Mouse (Mus musculus): ENCODE measurements around the gene Sgpp1. TPM values are rescaled to one million over a fixed set of nuclear protein-coding genes. Genes with fewer than 3 reads are reported as not detected.
"Not testable (repeated sequence)": the region's sequence is repeated elsewhere in the genome, so short reads cannot be mapped to it uniquely, and the experiment has no call there.

Gene Sgpp1
- polyA plus RNA-seq, 1 experiment from 2014 or later, result 11.5 TPM

GRCm38 (mm10) chr12:75710596-75711376 lies 24.7 kb downstream of the Sgpp1 start:
- Histone ChIP-seq H3K27ac (ENCODE audit: low read length) (no peak overlapping the region), H3K9ac (ENCODE audit: low read depth, low read length) (no peak overlapping the region), H3K27me3 (ENCODE audit: control insufficient read depth, insufficient read depth, low read depth, low read length) (no peaks in the 10 kb centered on the region), H3K9me3 (replicated peaks; ENCODE audit: control insufficient read depth, low read length) (no peaks in the 10 kb centered on the region), H3K4me3 (ENCODE audit: low read depth, low read length) (no peak overlapping the region), H3K4me2 (ENCODE audit: low read depth, low read length) (no peak overlapping the region), H3K36me3 (ENCODE audit: control insufficient read depth, insufficient read depth) (peaks cover 3% of the 10 kb centered on the region; the same call in 1 of the 2 replicates), H3K4me1 (ENCODE audit: control insufficient read depth, low read depth, low read length) (peaks cover 3% of the 10 kb centered on the region; the same call in 1 of the 2 replicates)
- no peak for ATAC-seq (ENCODE audit: low read depth)
- WGBS (ENCODE audit: insufficient replicate concordance), result 78% methylated on average over 9 of the region's 9 CpGs

GRCm38 (mm10) chr12:75709506-75709905 lies 26.0 kb downstream of the Sgpp1 start:
- no peak for ATAC-seq (ENCODE audit: low read depth)
- H3K27me3 ChIP-seq (ENCODE audit: control insufficient read depth, insufficient read depth, low read depth, low read length), result no peaks in the 10 kb centered on the region
- no peak overlapping the region for H3K9ac ChIP-seq (ENCODE audit: low read depth, low read length)
- H3K9me3 ChIP-seq (replicated peaks; ENCODE audit: control insufficient read depth, low read length), result no peaks in the 10 kb centered on the region
- no peak overlapping the region for H3K27ac ChIP-seq (ENCODE audit: low read length)
- 56% methylated on average over 2 of the region's 2 CpGs for WGBS (ENCODE audit: insufficient replicate concordance)
- H3K36me3 ChIP-seq (ENCODE audit: control insufficient read depth, insufficient read depth), result no peaks in the 10 kb centered on the region
- peaks cover 3% of the 10 kb centered on the region; the same call in 1 of the 2 replicates for H3K4me1 ChIP-seq (ENCODE audit: control insufficient read depth, low read depth, low read length)
- H3K4me3 ChIP-seq (ENCODE audit: low read depth, low read length), result no peak overlapping the region
- H3K4me2 ChIP-seq (ENCODE audit: low read depth, low read length), result no peak overlapping the region

GRCm38 (mm10) chr12:75706670-75707069 lies 28.9 kb downstream of the Sgpp1 start:
- WGBS (ENCODE audit: insufficient replicate concordance), result 64% methylated on average over 7 of the region's 7 CpGs
- H3K36me3 ChIP-seq (ENCODE audit: control insufficient read depth, insufficient read depth), result no peaks in the 10 kb centered on the region
- no peak overlapping the region for H3K27ac ChIP-seq (ENCODE audit: low read length)
- no peaks in the 10 kb centered on the region for H3K27me3 ChIP-seq (ENCODE audit: control insufficient read depth, insufficient read depth, low read depth, low read length)
- H3K9me3 ChIP-seq (replicated peaks; ENCODE audit: control insufficient read depth, low read length), result no peaks in the 10 kb centered on the region
- H3K4me1 ChIP-seq (ENCODE audit: control insufficient read depth, low read depth, low read length), result peaks cover 3% of the 10 kb centered on the region; the same call in 1 of the 2 replicates
- no peak overlapping the region for H3K4me3 ChIP-seq (ENCODE audit: low read depth, low read length)
- H3K9ac ChIP-seq (ENCODE audit: low read depth, low read length), result no peak overlapping the region
- peak; percentile 76; the same call in 1 of the 2 replicates for ATAC-seq (ENCODE audit: low read depth)
- H3K4me2 ChIP-seq (ENCODE audit: low read depth, low read length), result no peak overlapping the region

GRCm38 (mm10) chr12:75702739-75703122 lies 32.8 kb downstream of the Sgpp1 start:
- Histone ChIP-seq H3K4me3 (ENCODE audit: low read depth, low read length) (no peak overlapping the region), H3K4me1 (ENCODE audit: control insufficient read depth, low read depth, low read length) (peaks cover 2% of the 10 kb centered on the region; the same call in 1 of the 2 replicates), H3K27ac (ENCODE audit: low read length) (no peak overlapping the region), H3K9me3 (replicated peaks; ENCODE audit: control insufficient read depth, low read length) (peaks cover 5% of the 10 kb centered on the region; the same call in 1 of the 2 replicates), H3K4me2 (ENCODE audit: low read depth, low read length) (no peak overlapping the region), H3K36me3 (ENCODE audit: control insufficient read depth, insufficient read depth) (no peaks in the 10 kb centered on the region), H3K9ac (ENCODE audit: low read depth, low read length) (no peak overlapping the region), H3K27me3 (ENCODE audit: control insufficient read depth, insufficient read depth, low read depth, low read length) (no peaks in the 10 kb centered on the region)
- ATAC-seq (ENCODE audit: low read depth), result no peak
- whole genome bisulfite sequencing (ENCODE audit: insufficient replicate concordance), result 60% methylated on average over 3 of the region's 3 CpGs

- no peak for ATAC-seq (ENCODE audit: low read depth)
- Histone ChIP-seq H3K4me2 (ENCODE audit: low read depth, low read length) (peak overlapping the region; percentile 30; the same call in 1 of the 2 replicates), H3K27me3 (ENCODE audit: control insufficient read depth, insufficient read depth, low read depth, low read length) (no peaks in the 10 kb centered on the region), H3K27ac (ENCODE audit: low read length) (no peak overlapping the region), H3K4me3 (ENCODE audit: low read depth, low read length) (no peak overlapping the region), H3K9ac (ENCODE audit: low read depth, low read length) (no peak overlapping the region), H3K36me3 (ENCODE audit: control insufficient read depth, insufficient read depth) (no peaks in the 10 kb centered on the region), H3K9me3 (replicated peaks; ENCODE audit: control insufficient read depth, low read length) (peaks cover 5% of the 10 kb centered on the region; the same call in 1 of the 2 replicates), H3K4me1 (ENCODE audit: control insufficient read depth, low read depth, low read length) (peaks cover 2% of the 10 kb centered on the region; the same call in 1 of the 2 replicates)
- 58% methylated on average over 14 of the region's 14 CpGs for WGBS (ENCODE audit: insufficient replicate concordance)
These were observed 33.3 kb downstream of the Sgpp1 start for GRCm38 (mm10) chr12:75702084-75702738.

- Histone ChIP-seq H3K4me1 (ENCODE audit: control insufficient read depth, low read depth, low read length) (peaks cover 2% of the 10 kb centered on the region; the same call in 1 of the 2 replicates), H3K4me3 (ENCODE audit: low read depth, low read length) (no peak overlapping the region), H3K9ac (ENCODE audit: low read depth, low read length) (no peak overlapping the region), H3K4me2 (ENCODE audit: low read depth, low read length) (peak overlapping the region; percentile 30), H3K9me3 (replicated peaks; ENCODE audit: control insufficient read depth, low read length) (peaks cover 5% of the 10 kb centered on the region; the same call in 1 of the 2 replicates), H3K27ac (ENCODE audit: low read length) (no peak overlapping the region), H3K27me3 (ENCODE audit: control insufficient read depth, insufficient read depth, low read depth, low read length) (no peaks in the 10 kb centered on the region), H3K36me3 (ENCODE audit: control insufficient read depth, insufficient read depth) (no peaks in the 10 kb centered on the region)
- no peak for ATAC-seq (ENCODE audit: low read depth)
- 38% methylated on average over 21 of the region's 21 CpGs for WGBS (ENCODE audit: insufficient replicate concordance)
These were observed 34.1 kb downstream of the Sgpp1 start for GRCm38 (mm10) chr12:75701173-75702083.

- Histone ChIP-seq H3K27me3 (ENCODE audit: control insufficient read depth, insufficient read depth, low read depth, low read length) (no peaks in the 10 kb centered on the region), H3K27ac (ENCODE audit: low read length) (no peak overlapping the region), H3K4me1 (ENCODE audit: control insufficient read depth, low read depth, low read length) (peaks cover 2% of the 10 kb centered on the region; the same call in 1 of the 2 replicates), H3K9ac (ENCODE audit: low read depth, low read length) (no peak overlapping the region), H3K4me2 (ENCODE audit: low read depth, low read length) (no peak overlapping the region), H3K4me3 (ENCODE audit: low read depth, low read length) (no peak overlapping the region), H3K36me3 (ENCODE audit: control insufficient read depth, insufficient read depth) (no peaks in the 10 kb centered on the region), H3K9me3 (replicated peaks; ENCODE audit: control insufficient read depth, low read length) (peaks cover 5% of the 10 kb centered on the region; the same call in 1 of the 2 replicates)
- no peak for ATAC-seq (ENCODE audit: low read depth)
- 76% methylated on average over 3 of the region's 3 CpGs for WGBS (ENCODE audit: insufficient replicate concordance)
These were observed 36.8 kb downstream of the Sgpp1 start for GRCm38 (mm10) chr12:75698692-75699091.

GRCm38 (mm10) chr12:75695845-75696244 lies 39.7 kb downstream of the Sgpp1 start:
- H3K27me3 ChIP-seq (ENCODE audit: control insufficient read depth, insufficient read depth, low read depth, low read length); H3K4me1 ChIP-seq (ENCODE audit: control insufficient read depth, low read depth, low read length); H3K9me3 ChIP-seq (replicated peaks; ENCODE audit: control insufficient read depth, low read length); H3K4me3 ChIP-seq (ENCODE audit: low read depth, low read length); H3K36me3 ChIP-seq (ENCODE audit: control insufficient read depth, insufficient read depth); H3K9ac ChIP-seq (ENCODE audit: low read depth, low read length); ATAC-seq (ENCODE audit: low read depth); H3K27ac ChIP-seq (ENCODE audit: low read length); H3K4me2 ChIP-seq (ENCODE audit: low read depth, low read length): not testable (repeated sequence)
- 60% methylated on average over 1 of the region's 1 CpGs for WGBS (ENCODE audit: insufficient replicate concordance)

Measured in liver, embryonic 16.5 days (tissue).